Mouse (Mus musculus): ENCODE data around the gene Ust.

The Ust gene

GRCm38 (mm10) chr10:8330006-8330405 is 188.6 kb downstream of the Ust start:
- no peak for DNase-seq (ENCODE audit: low read depth)

GRCm38 (mm10) chr10:8323304-8323765 is 195.3 kb downstream of the Ust start:
- DNase-seq (ENCODE audit: low read depth) = peak; percentile 10

DNA sequence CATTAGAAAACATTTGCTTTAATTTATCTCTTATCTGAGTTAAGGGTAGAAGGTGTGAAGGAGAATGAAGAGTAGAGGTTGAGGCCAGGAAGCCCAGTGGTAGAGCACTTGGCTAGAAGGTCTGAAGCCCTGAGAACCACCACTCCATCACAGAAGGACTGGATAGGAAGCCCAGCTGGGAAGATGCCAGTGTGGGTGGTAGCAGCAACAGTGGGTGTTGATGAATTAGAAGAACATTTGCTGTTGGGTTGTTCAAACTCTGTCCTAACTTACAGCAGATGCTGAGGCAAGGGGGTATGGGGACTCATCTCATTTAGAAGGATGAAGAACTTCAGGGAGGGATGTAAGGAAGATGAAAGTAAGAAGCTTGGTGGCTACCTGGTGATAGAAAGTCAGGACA is 197.9 kb downstream of the Ust start:
- no peak for DNase-seq (ENCODE audit: low read depth)

DNA sequence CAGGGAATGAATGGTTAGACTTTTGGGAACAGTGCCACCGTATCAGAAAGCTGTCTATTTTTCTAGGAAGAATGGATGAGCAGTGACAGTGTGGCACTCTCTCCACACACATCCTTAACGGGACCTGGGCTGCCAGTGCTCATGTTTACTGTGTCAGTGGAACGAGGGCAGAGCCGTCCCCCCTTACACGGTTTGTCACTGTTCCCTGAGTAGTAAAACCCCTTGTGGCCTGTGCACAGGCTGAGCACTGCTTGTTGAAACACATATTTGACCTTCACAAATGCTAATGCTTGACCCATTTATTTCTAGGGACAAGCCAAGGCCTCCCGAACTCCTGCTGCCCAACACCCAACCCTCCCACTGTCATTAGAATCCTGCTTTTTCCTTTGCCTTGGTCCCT is 209.2 kb downstream of the Ust start:
- no peak for DNase-seq (ENCODE audit: low read depth)

DNA sequence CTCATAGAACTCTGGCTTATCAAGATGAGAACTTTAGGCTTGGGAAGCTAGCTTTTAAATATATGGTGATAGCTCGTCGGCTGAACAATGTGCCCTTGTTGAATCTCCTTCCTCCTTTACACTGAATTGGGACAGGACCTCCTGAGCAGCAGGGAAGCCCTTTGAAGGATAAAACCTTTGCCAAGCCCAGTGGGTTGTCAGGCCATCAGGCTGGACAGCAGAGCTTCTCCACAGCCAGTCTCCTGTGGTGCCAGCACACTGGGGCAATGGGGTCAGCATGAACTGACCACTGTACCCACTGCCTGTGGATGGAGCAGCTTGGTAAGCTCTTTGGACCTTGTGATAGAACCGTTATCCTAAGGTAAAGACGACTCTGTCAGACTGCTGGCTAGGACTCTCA is 214.4 kb downstream of the Ust start:
- no peak for DNase-seq (ENCODE audit: low read depth)

- no peak for DNase-seq (ENCODE audit: low read depth)
Observed at GRCm38 (mm10) chr10:8299166-8299565, 219.5 kb downstream of the Ust start.

GRCm38 (mm10) chr10:8297214-8297613 is 221.4 kb downstream of the Ust start:
- DNase-seq (ENCODE audit: low read depth) = no peak

DNA sequence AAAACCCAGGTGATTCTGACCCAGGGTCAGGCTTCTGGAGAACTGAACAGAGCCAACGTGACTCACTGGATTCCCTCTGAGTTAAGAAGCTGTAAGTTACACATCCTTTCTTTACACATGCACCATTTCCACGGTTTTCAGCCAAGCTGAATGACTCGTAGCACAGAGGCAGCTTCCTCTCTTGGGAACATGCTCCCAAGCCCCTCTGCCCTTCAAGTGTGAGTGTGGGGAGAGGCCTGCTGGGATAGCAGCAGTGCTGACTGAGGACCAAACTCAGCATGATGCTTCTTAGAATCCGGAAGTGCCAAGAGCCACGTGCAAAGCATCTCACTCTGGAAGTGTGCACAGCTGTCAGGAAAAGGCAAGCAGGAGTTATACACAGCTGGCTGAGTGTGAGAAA is 228.0 kb downstream of the Ust start:
- DNase-seq (ENCODE audit: low read depth) = no peak

GRCm38 (mm10) chr10:8287350-8287791 is 231.3 kb downstream of the Ust start:
- DNase-seq (ENCODE audit: low read depth) = no peak

DNA sequence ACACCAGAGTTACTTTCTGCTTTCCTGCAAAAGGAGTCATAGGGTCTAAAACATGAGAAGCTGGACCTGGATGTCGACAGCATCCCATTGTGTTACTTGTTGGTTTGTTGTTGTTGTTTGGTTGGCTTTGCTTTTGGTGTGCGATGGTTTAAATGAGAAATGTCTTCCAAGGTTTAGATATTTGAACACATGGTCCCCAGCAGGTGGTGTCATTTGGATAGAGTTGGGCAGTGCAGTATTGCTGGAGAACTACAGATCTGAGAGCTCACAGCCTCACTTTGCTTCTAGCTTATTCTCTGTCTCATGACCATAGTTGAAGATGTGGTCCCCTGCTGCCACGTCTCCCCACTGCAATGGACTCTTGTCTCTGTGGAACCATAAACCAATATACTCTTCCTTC is 234.6 kb downstream of the Ust start:
- DNase-seq (ENCODE audit: low read depth) = no peak

DNA sequence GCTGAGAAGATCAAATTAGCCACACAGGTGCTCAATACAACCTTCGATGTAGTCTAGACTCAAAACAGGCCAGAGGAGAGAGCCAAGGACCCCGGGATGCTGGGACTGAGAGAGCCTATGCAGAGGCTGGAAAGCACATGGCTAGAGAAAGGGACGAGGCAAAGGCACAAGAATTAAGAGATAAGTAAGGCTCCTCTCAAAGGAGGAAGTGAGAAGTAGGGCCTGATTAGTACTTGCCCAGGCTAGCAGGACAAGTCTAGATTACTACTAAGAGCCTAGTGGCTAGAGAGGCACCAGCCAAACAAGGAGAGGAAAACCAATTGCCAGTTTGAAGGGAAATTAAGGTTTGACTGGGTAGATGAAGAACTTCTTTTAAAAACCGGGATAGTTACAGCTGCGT is 241.5 kb downstream of the Ust start:
- no peak for DNase-seq (ENCODE audit: low read depth)

DNA sequence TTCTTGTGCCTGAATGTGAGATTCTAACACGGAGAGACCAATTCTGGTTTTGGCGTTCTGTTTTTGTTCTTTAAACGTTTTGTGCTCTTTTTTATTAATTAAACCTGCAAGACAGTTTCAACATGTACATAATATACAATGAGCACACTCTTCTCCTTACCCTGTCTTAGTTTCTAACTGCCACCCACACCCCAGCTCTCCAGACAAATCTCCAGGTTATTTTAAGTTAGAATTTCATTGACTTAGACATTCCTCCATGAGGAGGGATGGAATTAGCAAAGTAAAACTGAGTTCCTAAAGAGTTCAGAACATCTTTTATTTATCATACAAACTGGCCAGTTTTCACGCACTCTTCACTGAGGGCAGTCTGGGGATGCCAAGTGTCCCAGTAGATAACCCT is 248.9 kb downstream of the Ust start:
- DNase-seq (ENCODE audit: low read depth) = no peak

DNA sequence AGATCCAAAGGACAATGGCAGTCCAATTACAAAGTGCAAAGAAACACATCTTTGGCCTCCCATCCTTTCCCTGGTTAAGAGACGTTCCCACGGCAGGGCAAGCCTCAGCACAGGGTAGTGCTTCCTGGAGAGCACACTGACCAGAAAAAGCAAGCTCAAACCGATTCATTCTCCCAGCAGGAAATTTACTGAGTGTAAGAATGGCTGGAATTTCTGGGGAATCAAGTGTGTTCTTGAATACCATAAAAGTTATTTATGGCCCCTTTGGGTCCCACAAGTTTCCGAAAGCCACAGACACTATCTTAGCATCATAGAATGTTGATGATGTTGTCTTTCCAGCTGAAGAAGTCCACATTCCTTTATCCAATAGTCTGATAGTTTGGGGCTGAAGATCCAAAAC is 258.9 kb downstream of the Ust start:
- DNase-seq (ENCODE audit: low read depth) = no peak

DNA sequence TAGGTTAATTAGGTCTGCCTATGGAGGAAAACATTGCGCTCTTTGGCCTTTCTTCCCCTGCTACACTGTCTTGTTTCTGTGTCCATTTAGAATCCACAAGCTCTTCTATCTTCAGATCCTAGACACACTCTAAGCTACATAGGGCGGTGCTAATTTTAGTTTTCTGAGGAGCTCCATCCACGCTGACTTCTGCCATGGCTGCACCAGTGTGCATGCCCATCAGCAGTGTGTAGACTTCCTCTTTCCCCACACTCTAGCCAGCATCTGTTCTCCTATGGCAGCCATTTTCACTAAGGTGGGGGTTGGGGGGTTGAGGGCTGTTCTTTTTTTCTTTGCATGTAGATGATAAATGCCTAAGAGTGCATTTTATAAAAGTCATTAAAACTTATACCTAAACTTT is 268.6 kb downstream of the Ust start:
- no peak for DNase-seq (ENCODE audit: low read depth)

DNA sequence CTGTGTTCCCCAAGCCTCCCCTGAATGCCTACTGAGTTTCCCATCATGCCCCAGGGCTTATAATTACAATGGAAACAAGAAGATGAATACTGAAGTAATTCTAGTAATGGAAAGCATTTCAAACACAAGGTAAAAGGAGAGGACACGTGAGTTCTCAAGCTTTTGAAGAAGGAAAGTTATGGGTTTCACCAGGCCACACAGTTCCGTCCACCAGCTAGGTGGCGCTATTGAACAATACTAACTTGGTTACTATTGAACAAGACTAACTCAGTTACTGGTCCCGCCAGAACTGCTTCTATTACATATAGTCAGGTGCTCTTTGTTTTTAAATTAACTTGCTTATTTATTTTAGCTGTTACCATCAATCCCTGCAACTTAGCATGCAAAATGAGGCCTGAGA is 276.3 kb downstream of the Ust start:
- peak; percentile 34 for DNase-seq (ENCODE audit: low read depth)

DNA sequence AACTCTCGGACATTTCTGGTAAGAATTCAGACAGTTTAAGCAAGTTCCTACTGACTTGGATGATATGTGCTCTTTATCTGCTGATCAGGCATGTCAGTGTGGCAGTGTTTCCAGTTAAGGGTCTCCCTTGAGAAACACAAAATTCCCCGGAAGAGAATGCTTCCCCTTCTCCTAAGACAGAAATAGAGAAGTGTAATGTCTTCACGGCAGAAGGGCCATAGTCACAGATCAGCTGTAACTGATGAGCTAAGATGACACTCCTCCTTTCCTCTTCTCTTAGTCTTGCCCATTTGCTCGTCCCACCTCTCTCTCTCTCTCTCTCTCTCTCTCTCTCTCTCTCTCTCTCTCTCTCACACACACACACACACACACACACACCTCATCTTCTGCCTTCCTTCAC is 277.9 kb downstream of the Ust start:
- DNase-seq (ENCODE audit: low read depth) = no peak

DNA sequence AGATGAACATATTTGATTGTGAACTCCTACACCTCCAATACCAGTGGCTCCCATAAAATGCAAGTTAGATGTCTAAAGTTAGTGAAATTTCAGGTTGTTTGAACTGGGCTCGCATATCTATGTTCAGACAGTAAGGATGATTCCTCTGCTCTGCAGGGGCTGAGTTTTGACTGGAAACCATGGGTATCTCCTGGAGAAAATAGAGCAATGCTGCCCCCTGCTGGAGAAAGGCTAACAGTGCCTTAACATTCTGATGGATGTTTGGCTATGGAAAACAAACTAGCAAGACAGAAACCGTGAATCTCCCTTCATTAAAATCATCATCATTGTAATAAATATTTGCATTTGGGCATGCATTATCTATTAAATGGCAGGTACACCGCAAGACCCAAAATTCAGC is 278.4 kb downstream of the Ust start:
- peak; percentile 47 for DNase-seq (ENCODE audit: low read depth)

- DNase-seq (ENCODE audit: low read depth) = no peak
Observed at GRCm38 (mm10) chr10:8236780-8237571, 281.6 kb downstream of the Ust start.

- DNase-seq (ENCODE audit: low read depth) = no peak
Observed at GRCm38 (mm10) chr10:8233148-8233901, 285.3 kb downstream of the Ust start.

DNA sequence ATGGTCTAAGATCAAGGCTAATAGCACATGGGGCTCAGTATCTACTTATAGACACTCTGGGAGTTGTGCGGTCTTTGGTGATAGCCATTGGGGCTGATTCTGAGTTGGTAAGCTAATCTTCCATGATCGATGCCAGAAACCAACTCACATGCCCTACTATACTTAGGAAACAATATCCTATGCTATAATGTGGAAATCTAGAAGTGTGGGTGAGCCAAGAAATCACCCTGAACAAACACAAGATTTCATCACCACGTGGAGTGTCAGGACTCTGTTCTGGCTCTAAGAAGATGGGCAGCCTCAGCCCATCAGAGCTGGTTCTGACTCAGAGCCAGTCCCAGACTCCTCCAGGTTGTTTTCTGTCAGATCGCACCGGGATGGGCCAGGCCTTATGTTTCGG is 286.1 kb downstream of the Ust start:
- no peak for DNase-seq (ENCODE audit: low read depth)

DNA sequence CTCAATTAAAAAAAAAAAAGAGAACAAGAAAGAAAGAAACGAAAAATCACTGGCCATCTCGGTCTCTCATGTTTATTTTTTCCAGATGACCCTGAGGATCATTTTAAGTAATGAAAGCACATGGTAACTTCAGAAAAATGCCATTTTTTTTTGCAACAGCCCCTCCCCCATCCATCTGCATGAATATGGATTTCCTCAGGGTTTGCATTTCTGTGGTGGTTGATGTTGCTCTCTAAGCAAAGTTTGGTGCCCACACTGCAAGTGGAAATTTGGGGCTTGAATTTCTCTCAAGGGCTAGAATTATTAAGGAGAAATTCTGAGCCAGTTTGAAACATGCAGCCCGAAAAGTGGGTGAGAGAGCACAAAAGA is 290.3 kb downstream of the Ust start:
- DNase-seq (ENCODE audit: low read depth) = no peak

DNA sequence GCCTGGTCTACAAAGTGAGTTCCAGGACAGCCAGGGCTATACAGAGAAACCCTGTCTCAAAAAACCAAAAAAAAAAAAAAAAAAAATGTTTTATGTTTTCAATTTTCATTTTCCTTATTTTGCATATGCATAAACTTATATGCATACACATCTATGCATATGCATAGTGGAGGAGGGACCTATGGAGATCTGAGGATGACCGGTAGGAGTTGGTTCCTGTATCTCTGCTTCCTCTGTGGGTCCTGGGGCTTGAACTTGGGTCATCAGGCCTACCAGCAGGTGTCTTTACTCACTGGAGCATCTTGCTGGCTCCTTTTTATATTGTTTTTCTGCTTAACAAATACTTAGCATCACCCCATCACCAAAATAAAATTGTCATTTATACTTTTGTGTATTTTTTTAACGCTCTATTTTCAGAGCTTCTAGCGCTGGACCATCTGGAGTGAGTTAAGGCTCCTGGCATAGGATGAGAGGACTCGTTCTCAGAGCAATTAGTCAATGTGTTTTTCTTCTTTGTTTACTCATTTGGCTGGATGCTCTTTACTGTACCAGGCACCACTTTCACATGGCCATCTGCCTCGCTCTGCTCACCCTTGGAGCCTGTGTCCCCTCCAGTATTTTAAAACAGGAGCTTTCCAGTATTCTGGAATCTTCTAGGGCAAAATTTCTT is 290.8 kb downstream of the Ust start:
- no peak for DNase-seq (ENCODE audit: low read depth)

DNA sequence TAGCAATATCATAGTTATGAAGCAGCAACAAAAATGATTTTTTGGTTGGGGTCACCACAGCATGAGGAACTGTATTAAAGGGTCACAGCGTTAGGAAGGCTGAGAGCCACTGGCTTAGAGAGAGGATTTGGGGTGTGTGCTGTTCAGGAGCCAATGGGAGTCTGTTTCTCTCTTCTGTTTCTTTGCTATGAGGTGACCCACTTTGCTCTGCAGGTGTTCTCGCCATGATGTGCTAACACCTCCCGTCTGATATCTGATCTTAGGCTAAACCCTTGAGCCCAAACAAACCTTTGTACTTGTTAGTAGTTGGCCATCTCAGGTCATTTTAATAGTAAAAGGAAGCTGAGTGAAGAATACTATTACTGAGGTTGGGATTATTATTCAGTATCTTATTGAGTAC is 292.0 kb downstream of the Ust start:
- DNase-seq (ENCODE audit: low read depth) = no peak

Data from c-Kit-positive CD71-positive TER-119-negative erythroid progenitor cells, embryonic 14.5 days (primary cell).